Mouse (Mus musculus) v-Abl transformed pro-B cells (cell line): Measurements from ENCODE around the gene Tgoln1.

Experiments used
- in situ Hi-C, 2 experiments: fragments of 400-800 bp; cut with MboI; formaldehyde crosslinking; loops; one replicate each; pipeline ENCODE4 v1.15.1; 2025; ENCODE audit not compliant: unreplicated experiment in 2 of 2

The Tgoln1 gene

DNA sequence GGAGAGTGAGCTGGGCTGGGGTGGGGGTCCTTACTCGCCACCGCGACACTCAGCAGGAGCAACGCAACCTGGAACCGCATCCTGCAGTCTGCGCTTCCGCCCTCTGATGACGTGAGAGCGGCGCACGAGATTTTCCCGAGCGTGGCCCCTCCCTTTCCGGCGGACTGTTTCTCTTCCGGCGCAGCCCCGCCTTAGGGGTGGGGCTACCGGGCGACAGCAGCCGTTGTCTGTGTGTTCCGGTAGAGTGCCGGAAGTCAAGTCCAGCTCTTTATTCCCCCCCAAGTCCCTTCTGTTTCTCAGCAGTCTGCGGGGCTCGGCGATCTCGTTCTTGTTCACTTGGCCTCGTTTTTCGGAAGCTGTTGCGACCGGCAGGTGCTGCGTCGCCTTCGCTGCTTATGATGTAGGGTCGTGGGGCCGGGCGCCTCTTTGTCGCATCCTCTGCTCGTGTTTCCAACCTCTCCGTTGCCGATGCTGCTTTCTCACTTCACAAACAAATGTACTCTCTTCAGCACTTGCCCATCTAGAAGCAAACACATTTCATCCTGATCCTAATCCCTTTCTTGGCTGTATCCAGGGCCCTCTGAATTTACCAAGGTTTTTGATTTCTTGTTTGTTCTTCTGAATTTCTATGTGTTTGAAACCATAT is at the start of gene Tgoln1:
Gene Tgoln1 (minus strand): TSS at position 358 of the 646 bp plus-strand sequence.
- in situ Hi-C loops = no loop called here

DNA sequence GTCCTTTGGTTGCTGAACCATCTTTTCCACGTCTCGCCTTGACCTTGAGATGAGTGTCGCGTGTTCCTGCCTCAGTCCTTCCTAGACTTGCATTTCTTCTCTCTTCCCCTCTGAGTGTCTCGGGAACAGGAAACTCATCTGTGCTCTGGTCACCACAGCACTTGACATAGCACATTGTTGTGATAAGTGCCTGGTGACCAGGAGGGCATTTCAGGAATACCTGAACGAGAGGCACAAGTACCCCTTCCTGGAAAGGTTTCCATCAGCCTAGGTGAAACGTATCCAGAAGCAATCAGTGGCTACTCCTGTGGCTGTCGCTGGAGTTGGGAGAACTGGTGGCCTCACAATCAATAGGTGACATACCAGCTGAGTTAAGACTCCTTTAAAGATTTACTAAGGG is 47.5 kb upstream of the Tgoln1 start:
- in situ Hi-C loops = loop anchor here (10.0 kb wide), 3 partner anchors 91 to 491 kb away; partner anchors contain the start of gene Tcf7l1 (in 1 of the 2)

DNA sequence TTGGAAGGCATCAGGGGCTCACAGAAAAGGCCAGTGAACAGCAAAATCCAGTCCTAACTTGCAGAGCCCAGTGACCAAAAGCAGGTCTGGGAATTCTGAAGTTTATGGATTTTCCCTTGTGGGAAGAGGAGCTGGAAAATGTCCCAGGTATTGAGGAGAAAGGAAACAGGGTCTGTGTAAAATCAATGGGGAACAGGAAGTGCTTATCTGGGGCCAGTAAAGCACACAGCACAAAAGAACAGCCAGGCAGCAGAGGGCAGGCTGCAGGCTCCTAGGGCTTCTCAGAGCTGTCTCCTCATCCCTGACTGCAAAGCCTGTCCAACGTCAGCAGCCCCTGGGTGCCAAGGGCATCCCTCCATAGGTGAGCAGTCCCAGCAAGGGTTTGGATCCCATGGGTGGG is 46.2 kb upstream of the Tgoln1 start:
- in situ Hi-C loops = loop anchor here (10.0 kb wide), 3 partner anchors 92 to 492 kb away; partner anchors contain the start of gene Tcf7l1 (in 1 of the 2)

DNA sequence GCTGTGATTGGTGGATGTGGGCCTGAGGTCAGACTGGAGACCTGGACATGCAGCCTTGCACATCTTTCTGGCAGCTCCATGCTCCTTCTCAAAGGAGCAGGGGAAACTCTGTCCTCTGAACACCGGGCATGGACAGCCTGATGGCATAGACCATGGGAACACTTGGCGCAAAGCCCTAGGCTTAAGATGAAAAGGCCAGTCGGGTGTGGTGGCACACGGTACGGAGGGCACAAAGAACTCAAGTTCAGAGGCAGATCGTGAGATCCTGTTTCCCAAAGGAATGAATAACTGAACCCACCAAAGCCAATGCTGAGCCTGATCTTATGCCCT is 43.6 kb upstream of the Tgoln1 start:
- in situ Hi-C loops = loop anchor here (10.0 kb wide), 3 partner anchors 94 to 494 kb away; partner anchors contain the start of gene Tcf7l1 (in 1 of the 2)

DNA sequence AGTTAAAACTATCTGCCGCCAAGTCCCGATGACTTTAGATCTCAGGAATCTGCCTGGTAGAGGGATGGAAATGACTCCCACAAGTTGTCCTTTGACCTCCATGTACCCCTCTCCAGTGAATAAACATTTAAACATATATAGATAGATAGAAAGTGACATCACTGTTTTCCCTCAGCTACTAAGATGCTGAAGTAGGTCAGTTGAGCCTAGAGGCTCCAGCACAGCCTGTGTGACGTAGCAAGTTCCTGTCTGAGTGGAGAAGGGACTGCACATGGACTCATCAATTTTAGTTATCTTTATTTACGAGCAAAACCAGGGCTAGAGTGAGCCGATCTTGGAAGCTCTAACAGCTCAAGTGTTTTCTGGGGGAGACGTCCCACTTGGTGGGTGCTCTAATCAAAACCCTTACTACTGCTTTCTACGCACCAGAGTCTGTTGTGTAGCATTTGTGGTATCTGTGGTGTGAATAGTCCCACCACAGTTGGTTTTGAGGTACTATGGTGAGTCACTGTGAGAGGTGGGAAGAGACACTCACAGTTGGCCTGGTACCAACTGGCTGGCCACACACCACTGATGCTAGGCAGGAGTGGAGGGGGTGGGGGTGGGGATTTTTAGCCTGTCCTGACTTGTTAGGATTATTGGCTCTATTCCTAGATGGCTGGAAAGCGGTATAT is 43.1 kb upstream of the Tgoln1 start:
- in situ Hi-C loops = loop anchor here (10.0 kb wide), 3 partner anchors 95 to 495 kb away; partner anchors contain the start of gene Tcf7l1 (in 2 of the 2)

DNA sequence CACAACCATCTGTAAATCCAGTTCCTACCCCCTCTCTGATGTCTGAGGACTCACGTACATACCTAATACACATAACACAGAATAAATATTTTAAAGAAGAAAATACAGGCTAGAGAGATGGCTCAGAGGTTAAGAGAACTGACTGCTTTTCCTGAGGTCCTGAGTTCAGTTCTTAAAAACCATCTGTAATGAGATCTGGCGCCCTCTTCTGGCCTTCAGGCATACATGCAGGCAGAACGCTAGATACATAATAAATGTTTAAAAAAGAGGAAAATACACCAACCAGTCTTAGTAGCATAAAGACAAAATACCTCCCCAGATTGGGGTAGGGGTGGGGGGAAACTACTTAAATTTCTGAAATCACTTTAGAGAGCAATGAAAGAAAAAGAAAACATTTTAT is 41.2 kb upstream of the Tgoln1 start:
- in situ Hi-C loops = loop anchor here in 1 of 2 experiments (10.0 kb wide), 1 partner anchor 127 kb away; the partner anchor contains the start of gene Tcf7l1

DNA sequence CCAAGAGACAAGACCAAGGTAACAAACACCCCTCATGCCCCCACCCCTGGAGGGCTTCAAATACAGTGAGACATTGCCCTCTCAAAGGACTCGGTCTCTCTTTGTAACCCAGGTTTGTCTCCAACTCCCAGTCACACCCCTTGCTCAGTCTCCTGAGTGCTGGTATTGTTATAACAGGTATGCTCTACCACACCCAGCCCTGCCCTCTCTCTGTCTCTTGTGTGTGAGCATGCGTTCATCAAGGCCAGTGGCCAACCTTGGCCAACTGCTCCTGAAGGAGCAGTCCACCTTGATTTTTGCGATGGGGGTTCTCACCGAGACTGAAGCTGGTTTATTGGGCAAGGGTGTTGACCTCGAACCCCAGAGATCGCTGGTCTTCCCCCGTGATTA is 39.2 kb upstream of the Tgoln1 start:
- in situ Hi-C loops = loop anchor here in 1 of 2 experiments (10.0 kb wide), 1 partner anchor 129 kb away; the partner anchor contains the start of gene Tcf7l1

DNA sequence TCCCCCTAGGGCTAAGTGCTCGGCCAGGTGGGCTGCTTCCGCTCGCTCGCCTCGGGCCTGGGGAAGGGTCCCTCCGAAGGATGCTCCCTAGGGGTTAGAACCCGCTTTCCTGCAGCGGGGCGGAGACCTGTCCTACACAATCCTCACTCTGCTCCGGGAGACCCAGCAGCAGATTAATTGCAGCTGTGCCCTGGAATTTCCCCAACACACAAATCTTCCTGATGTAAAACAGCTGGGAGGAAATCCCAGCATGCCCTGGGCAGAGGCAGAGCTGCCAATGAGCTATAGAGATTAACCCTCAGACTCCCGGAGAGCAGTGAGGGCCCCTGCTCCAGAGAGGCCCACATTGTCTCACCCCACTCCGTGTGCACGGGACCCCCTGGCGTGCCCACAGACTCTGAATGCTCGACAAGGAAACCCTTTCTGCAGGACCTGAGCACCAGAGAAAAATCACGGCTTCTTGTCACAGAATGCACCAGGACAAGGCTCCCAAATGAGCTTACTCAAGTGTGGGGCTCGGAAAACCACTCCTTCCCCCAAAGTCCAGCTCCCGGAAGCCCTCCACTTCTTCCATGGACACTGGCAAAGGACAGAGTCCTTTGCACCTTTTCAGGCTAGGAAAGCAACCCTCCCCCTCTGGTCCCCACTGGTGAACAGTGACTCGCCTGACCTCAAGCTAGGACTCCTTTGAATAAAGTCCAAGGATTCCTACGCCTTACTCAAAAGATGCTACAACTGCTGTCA is 38.7 kb upstream of the Tgoln1 start:
- in situ Hi-C loops = loop anchor here in 1 of 2 experiments (10.0 kb wide), 1 partner anchor 129 kb away; the partner anchor contains the start of gene Tcf7l1

DNA sequence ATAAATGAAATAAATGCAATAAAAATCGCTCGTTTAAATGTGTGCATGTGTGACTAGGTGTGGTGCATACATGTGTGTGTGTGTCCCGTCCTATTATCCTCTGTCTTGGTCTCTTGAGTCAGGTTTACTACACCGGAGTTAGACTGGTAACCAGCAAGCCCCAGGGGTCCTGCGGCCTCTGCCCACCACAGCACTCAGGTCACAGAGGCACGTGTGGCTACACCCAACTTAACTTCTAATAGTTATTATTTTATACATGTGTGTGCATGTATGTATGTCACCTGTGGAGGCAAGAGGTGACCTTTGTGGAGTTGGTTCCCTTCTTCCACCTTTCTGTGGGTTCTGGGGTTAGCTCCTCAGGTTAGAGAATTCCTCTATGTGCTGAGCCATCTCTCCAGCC is 37.6 kb upstream of the Tgoln1 start:
- in situ Hi-C loops = loop anchor here (5.0 to 10.0 kb wide), 2 partner anchors 98 to 130 kb away; partner anchors contain the start of gene Tcf7l1 (in 1 of the 2)

DNA sequence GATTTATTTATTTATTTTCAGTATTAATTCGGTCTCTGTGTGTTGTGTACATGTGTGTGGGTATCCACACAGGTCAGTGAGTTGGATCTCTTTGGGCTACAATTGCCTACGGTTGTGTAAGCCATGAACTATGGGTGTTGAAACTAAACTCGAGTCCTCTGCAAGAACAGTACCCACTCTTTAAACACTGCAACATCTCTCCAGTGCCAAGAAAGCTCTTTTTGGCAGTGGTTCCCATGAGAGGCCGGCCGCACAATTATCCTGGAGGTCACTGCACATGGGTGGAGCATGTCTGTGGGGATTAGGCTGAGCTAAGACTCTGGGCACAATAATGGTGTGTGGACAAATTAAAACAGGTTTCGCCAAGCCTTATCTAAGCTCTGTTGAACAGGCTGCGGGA is 36.6 kb upstream of the Tgoln1 start:
- in situ Hi-C loops = loop anchor here (5.0 to 10.0 kb wide), 2 partner anchors 99 to 131 kb away; partner anchors contain the start of gene Tcf7l1 (in 1 of the 2)

DNA sequence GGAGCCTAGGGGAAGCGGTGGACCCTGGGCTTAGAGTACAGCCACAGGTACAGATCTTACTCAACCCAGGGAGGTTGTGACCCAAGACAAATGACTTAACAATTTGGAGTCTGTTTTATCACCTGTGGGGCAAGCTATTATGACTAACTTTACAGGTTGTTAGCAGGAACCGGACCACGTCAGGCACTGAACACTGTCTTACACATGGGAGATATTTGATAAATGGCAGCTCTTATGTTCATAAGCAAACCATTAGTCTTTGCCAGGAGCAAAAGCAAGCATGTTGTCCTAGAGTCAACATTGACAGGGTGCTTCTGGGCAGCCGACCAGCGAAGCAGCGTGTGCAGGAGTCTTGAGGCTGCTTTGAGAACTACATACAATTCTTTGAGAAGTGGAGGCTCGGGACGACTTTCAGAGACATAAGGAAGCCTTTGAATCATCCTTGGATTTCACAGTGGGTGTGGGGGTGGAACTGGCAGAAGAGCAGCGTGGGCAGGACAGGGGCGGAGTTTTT is 33.6 kb upstream of the Tgoln1 start:
- in situ Hi-C loops = loop anchor here (5.0 to 10.0 kb wide), 2 partner anchors 102 to 134 kb away; partner anchors contain the start of gene Tcf7l1 (in 1 of the 2)

DNA sequence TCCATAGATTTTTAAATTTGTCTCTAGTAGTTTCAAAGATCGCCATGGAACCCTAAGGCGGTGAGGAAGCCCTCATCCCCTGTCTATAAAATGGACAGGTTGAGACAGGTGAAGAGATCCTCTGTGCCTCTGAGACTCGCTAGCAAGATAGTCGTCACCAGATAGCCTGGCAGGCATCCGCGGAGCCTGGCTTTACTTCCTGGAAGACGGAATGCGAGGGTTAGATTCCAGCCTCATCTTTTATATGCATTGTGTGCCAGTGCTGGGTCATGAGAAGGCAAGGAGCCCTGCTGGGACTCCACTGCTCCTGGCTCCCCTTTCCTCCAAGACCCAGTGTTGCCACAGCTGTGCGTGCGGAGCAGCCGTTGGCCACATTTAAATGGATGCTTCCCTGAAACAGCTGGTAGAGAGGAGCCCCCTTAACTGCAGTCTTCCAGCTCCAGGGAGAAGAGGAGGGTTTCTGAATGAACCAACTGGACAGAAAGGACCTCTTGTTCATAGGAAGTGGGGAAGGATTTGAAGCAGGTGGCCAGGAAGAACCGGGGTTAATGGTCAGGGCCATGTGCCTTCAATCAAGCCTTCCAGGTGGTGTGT is 31.3 kb upstream of the Tgoln1 start:
- in situ Hi-C loops = loop anchor here in 1 of 2 experiments (25.0 kb wide), 1 partner anchor 364 kb away; no protein-coding TSS in a partner anchor

DNA sequence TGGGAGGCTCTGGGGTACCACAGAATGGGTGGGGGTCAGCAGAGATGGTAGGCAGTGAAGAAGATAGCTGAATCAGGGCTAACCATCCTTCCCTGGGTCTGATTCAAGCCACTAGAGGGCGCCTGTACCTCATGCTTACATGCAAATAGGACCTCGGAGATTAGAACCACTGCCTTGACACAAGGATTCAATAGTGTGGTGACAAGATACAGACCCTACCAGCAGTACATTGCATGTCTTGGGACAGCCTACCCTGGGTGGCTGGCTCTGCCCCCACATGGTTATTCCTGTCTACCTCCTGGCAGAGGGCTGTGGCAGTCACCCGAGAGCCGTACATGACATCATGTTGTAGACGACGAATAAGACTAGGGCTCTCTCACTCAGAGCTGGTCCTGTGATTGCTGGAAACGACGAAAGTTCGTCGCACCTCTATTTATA is 30.6 kb upstream of the Tgoln1 start:
- in situ Hi-C loops = loop anchor here in 1 of 2 experiments (25.0 kb wide), 1 partner anchor 365 kb away; no protein-coding TSS in a partner anchor

DNA sequence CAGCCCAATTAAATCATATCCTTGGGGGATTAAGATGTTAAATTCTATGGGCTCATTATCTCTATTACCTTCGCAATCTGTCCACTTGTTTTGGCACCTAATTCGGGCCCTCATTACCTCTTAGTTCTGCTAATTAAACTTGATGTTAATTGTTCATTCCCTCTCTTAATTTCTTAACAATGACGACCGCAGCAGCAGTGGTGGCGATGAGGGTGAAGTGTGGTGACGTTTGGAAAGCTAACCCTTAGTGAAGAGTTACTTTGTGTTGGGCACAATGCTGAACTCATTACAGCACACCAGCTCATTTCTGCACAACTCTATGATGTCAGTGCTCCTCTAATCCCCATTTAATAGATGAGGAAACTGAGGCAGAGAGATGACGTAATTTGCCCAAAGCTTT is 28.6 kb upstream of the Tgoln1 start:
- in situ Hi-C loops = loop anchor here in 1 of 2 experiments (25.0 kb wide), 1 partner anchor 367 kb away; no protein-coding TSS in a partner anchor

DNA sequence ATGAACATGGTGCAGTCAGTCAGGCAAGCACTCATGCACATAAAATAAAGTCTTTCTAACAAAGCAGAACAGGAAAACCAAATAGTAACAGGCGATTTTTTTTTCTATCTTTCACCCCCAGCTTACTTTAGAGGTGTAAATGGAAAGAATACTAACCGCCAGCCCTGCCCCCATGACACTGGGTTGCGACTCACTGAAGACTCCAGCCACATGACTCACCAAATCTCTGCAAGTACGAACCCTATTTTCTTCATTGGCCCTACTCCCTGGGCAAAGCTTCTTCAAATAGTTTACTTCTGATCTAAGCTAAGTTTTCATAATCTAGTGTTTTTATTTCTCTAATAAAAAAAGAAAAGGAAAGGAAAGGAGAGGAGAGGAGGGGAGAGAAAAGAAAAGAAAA is 27.8 kb upstream of the Tgoln1 start:
- in situ Hi-C loops = loop anchor here in 1 of 2 experiments (25.0 kb wide), 1 partner anchor 368 kb away; no protein-coding TSS in a partner anchor

DNA sequence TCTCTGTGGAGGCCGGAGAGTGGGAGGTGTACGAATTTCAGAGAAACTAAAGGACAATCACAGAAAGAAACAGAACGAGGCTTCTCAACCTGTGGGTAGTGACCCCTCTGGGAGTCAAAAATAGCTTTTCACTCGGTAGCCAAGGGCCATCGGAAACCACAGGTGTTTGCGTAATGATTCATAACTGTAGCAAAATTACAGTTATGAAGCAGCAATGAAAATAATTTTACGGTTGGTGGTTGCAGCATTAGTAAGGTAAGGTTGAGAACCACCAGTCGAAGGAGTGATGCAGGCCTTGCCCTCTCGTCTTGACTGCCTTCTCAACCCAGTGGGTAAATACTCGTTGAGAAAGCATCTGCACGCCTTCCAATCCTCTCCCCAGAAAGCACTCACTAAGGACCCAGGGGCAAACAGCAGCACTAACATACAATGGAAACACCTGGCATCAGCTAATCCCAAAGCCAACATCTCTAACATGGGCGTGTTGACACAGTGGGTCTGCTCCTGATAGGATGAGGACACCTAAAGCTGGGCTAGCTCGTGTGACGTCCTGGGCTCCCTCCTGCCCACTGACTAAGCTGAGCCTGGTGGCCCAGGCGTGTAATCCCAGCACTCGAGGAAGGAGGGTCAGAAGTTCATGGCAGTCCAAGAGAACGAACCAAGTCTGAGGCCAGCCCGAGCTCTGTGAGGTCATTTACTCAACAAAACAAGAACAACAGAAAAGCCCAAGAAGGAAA is 24.6 kb upstream of the Tgoln1 start:
- in situ Hi-C loops = loop anchor here in 1 of 2 experiments (25.0 kb wide), 1 partner anchor 371 kb away; no protein-coding TSS in a partner anchor

DNA sequence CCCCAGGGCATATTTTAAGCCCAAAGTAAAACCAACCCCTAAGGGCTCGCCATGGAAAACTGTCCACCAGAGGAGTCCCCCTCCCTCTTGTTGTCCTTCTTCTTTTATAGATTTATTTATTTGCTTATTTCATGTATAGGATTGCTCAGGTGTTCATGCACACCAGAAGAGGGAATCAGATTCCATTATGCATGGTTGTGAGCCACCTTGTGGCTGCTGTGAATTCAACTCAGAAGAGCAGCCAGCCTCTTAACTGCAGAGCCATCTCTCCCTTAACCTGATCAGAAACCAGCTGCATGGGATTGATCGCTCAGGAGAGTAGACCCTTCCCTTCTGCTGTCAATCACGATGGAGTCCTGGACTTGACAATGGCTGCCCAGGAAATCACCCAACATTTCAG is 20.1 kb upstream of the Tgoln1 start:
- in situ Hi-C loops = loop anchor here (5.0 to 25.0 kb wide), 5 partner anchors 375 to 590 kb away; partner anchors contain the start of gene Dnah6 (in 1 of the 2)

DNA sequence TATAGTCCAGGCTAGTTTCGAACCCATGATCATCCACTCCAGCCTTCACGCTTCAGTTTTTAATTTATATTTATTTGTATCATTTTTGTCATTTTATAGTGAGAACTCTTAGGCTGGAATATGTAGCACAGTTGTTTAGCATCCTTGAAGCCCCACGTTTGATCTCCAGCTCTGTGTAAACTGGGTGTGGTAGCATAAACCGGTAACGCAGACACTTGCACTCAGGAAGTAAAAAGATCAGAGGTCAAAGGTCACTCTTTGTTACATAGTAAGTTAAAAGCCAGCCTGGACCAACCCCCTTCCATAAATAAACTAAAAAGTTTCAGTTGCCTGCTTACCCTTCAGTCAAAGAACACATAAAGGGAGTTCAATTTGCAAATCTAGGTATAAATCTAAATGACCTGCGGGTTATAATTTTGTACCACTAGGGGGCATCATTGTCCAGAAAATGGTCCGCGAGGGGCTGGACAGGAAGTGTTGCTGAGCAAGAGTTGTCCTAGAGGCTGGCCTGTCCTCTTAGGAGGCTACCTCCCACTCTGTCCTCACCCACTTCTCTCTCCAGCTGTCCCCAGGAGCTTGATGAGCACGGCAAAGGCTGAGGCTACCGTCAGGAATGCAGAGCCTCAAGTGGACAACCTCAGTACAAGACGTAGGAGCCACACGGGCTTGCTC is 19.1 kb upstream of the Tgoln1 start:
- in situ Hi-C loops = loop anchor here (5.0 to 25.0 kb wide), 5 partner anchors 376 to 591 kb away; partner anchors contain the start of gene Dnah6 (in 1 of the 2)
